Mouse (Mus musculus): ENCODE measurements around the gene Gm26558.

DNA sequence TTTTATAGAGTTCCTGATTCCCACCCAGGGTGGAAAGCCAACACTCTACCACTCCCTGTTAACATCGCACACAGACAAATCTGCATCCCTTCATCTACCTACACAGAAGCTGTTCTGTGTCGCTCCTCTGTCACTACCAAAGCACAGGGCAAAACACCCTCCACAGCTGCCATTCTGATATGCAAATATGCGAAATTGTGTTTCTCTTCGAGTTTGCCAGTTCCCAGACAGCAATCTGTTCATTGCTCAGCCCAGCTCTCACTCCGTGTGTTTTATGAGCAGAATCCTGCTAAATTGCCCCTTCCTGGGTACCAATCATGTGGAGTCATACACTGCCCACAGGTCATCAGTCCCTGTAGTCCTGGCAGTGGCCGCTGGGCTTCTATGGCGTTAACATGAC, 4.8 kb downstream of the Gm26558 start:
- TF ChIP-seq CTCF (IDR thresholded peaks at IDR 0.05; ENCODE audit: borderline replicate concordance, control insufficient read depth, extremely low read depth, insufficient read depth, low read length, poor library complexity) (no peak), POLR2A (IDR thresholded peaks at IDR 0.05; ENCODE audit: control insufficient read depth, extremely low read depth, insufficient read depth, low read length, poor library complexity) (no peak)
